Mouse (Mus musculus) midbrain, embryonic 12.5 days (tissue): ENCODE results near the gene Gm21783. TPM values are rescaled to one million over a fixed set of nuclear protein-coding genes. Genes with fewer than 3 reads are reported as not detected.
"Not testable (repeated sequence)": the region's sequence is repeated elsewhere in the genome, so short reads cannot be mapped to it uniquely, and the experiment has no call there.

Source experiments
- ATAC-seq: fragments of 200-750 bp; cut with Nextera tagmentation; 2 replicates; pipeline ENCODE4 v1.8.0; 2017; ENCODE audit warnings: low read depth, moderate TSS enrichment, moderate library complexity; ENCODE audit not compliant: low FRiP score
- H3K27ac ChIP-seq: fragments of 300-500 bp; sonication (generic); replicated peaks from 2 replicates; pipeline ENCODE4 v1.5.1; 2016; ENCODE audit warnings: mild to moderate bottlenecking
- H3K27me3 ChIP-seq: fragments of 300-500 bp; sonication (generic); 2 replicates; pipeline ENCODE4 v1.6.1; 2016; ENCODE audit warnings: mild to moderate bottlenecking
- H3K36me3 ChIP-seq: fragments of 300-500 bp; sonication (generic); 2 replicates; pipeline ENCODE4 v1.6.1; 2016
- H3K4me1 ChIP-seq: fragments of 300-500 bp; sonication (generic); 2 replicates; pipeline ENCODE4 v1.6.1; 2016
- H3K4me2 ChIP-seq: fragments of 300-500 bp; sonication (generic); replicated peaks from 2 replicates; pipeline ENCODE4 v1.6.1; 2016; ENCODE audit warnings: mild to moderate bottlenecking, moderate library complexity
- H3K4me3 ChIP-seq: fragments of 300-500 bp; sonication (generic); 2 replicates; pipeline ENCODE4 v1.5.1; 2016; ENCODE audit warnings: mild to moderate bottlenecking
- H3K9ac ChIP-seq: fragments of 300-500 bp; sonication (generic); replicated peaks from 2 replicates; pipeline ENCODE4 v1.6.1; 2016; ENCODE audit warnings: mild to moderate bottlenecking, moderate library complexity
- H3K9me3 ChIP-seq: fragments of 300-500 bp; sonication (generic); 2 replicates; pipeline ENCODE4 v1.6.1; 2016; ENCODE audit warnings: mild to moderate bottlenecking
- WGBS: fragments of 180-500 bp; shearing (Covaris S2); methylation state at CpG from one replicate; pipeline ENCODE4 v1.1.7; 2016; 5-methylcytosine and 5-hydroxymethylcytosine counted together
- polyA plus RNA-seq: library from polyadenylated mRNA; unstranded; fragments of >200 nt; fragmentation: Nextera tagmentation; extraction: Ambion mirVana; gene quantifications from 2 replicates; pipeline ENCODE4 v1.2.1, GENCODE M21; 2016

Gene Gm21783
- polyA plus RNA-seq, result not detected in 2 replicates

DNA sequence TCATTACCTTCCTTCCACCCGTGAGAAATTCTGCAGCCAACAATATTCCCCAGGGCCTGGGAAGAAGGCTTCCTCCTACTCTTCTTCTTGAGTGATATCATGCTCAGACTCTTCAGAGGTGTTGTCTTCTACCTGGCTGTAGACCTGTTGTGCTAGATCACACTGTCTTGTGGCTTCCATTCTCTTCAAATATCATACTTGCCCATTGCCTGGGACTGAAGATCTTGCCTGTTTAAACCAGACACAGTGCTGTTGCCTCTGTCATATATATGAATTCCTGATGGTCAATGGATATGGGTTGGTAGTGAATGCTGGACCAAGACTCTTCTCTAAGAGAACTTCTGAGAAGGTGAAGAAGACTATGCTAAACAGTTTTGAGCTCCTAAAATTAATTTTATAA, at the start of gene Gm21783:
TSS of gene Gm21783 (minus strand) at position 101 of the 400 bp plus-strand sequence.
- H3K36me3 ChIP-seq, H3K9me3 ChIP-seq, H3K4me2 ChIP-seq, H3K9ac ChIP-seq, H3K27me3 ChIP-seq, H3K4me1 ChIP-seq, ATAC-seq, H3K4me3 ChIP-seq, H3K27ac ChIP-seq: not testable (repeated sequence)
- WGBS, result no CpG with 5 or more reads among the region's 1 CpGs
